Mouse (Mus musculus) MEL (cell line): ENCODE measurements at regions not wholly inside any gene's neighbourhood (a gene's known extent, or its start where the extent isn't known, plus 50 kb on each side); places are given as distances from the start of the nearest gene placed in this dataset.

ENCODE experiments used
- DNase-seq: peaks from one replicate; pipeline ENCODE4 v3.0.0; 2011; ENCODE audit warnings: low read depth, low spot score
- H3K27ac ChIP-seq: 2 replicates; pipeline ENCODE4 v1.5.1; 2012; ENCODE audit warnings: low read depth, mild to moderate bottlenecking, control low read depth, low read length, moderate library complexity; ENCODE audit not compliant: control insufficient read depth
- H3K27me3 ChIP-seq, 2 experiments: fragments of 150-350 bp in 1 of 2; sonication (generic) in 1 of 2; 2 replicates each; pipeline ENCODE4 v1.6.1; 2012; ENCODE audit warnings: low read length in 2 of 2, mild to moderate bottlenecking in 2 of 2, improper control_type of control experiment in 1 of 2, moderate library complexity in 1 of 2; ENCODE audit not compliant: insufficient read depth in 2 of 2, control insufficient read depth in 1 of 2
- H3K36me3 ChIP-seq, 2 experiments: 2 replicates each; pipeline ENCODE4 v1.6.1; 2012 to 2014; ENCODE audit warnings: low read length in 2 of 2, improper control_type of control experiment in 1 of 2, inconsistent platforms in 1 of 2, mild to moderate bottlenecking in 1 of 2; ENCODE audit not compliant: insufficient read depth in 2 of 2, control insufficient read depth in 1 of 2
- H3K4me1 ChIP-seq, 2 experiments: fragments of 150-350 bp in 1 of 2; sonication (generic) in 1 of 2; 2 replicates each; pipeline ENCODE4 v1.6.1; 2012; ENCODE audit warnings: low read length in 2 of 2, improper control_type of control experiment in 1 of 2, mild to moderate bottlenecking in 1 of 2; ENCODE audit not compliant: insufficient read depth in 2 of 2, control insufficient read depth in 1 of 2
- H3K4me3 ChIP-seq, 2 experiments: fragments of 150-350 bp in 1 of 2; sonication (generic) in 1 of 2; 2 replicates each; pipeline ENCODE4 v1.5.1; 2012; ENCODE audit warnings: low read depth in 2 of 2, low read length in 2 of 2, mild to moderate bottlenecking in 2 of 2, moderate library complexity in 2 of 2, control low read depth in 1 of 2, improper control_type of control experiment in 1 of 2; ENCODE audit not compliant: control insufficient read depth in 1 of 2, insufficient read depth in 1 of 2
- H3K79me2 ChIP-seq: 2 replicates; pipeline ENCODE4 v1.6.1; 2012; ENCODE audit warnings: mild to moderate bottlenecking, low read length, moderate library complexity; ENCODE audit not compliant: control insufficient read depth, poor library complexity, insufficient read depth
- H3K9ac ChIP-seq: 2 replicates; pipeline ENCODE4 v1.6.1; 2012; ENCODE audit warnings: low read depth, mild to moderate bottlenecking, control low read depth, low read length, moderate library complexity; ENCODE audit not compliant: control insufficient read depth, poor library complexity, severe bottlenecking
- H3K9me3 ChIP-seq: fragments of 150-350 bp; sonication (generic); replicated peaks from 2 replicates; pipeline ENCODE4 v1.6.1; 2012; ENCODE audit warnings: mild to moderate bottlenecking, low read length, improper control_type of control experiment, moderate library complexity; ENCODE audit not compliant: insufficient read depth
- BHLHE40 ChIP-seq: IDR thresholded peaks from 2 replicates; pipeline ENCODE4 v1.6.1; 2012; ENCODE audit warnings: low read depth, mild to moderate bottlenecking, inconsistent platforms, low read length, improper control_type of control experiment, borderline replicate concordance
- CTCF ChIP-seq, 3 experiments: IDR thresholded peaks in 2 of 3; conservative IDR thresholded peaks in 1 of 3; 2 replicates each; pipeline ENCODE4 v1.5.1; 2011 to 2012; ENCODE audit warnings: low read length in 3 of 3, low read depth in 2 of 3, mild to moderate bottlenecking in 2 of 3, improper control_type of control experiment in 1 of 3, inconsistent platforms in 1 of 3, mixed read lengths in 1 of 3, moderate library complexity in 1 of 3; ENCODE audit not compliant: control insufficient read depth in 1 of 3, insufficient read depth in 1 of 3, poor library complexity in 1 of 3, severe bottlenecking in 1 of 3
- E2F4 ChIP-seq: IDR thresholded peaks from 2 replicates; pipeline ENCODE4 v1.6.1; 2011; ENCODE audit warnings: low read depth, low read length, improper control_type of control experiment, borderline replicate concordance
- GABPA ChIP-seq: IDR thresholded peaks from 2 replicates; pipeline ENCODE4 v1.6.1; 2012; ENCODE audit warnings: low read depth, mild to moderate bottlenecking, inconsistent platforms, low read length, improper control_type of control experiment, moderate library complexity
- GATA1 ChIP-seq: IDR thresholded peaks from 2 replicates; pipeline ENCODE4 v1.6.1; 2011; ENCODE audit warnings: low read depth, low read length, improper control_type of control experiment
- KAT2A ChIP-seq: conservative IDR thresholded peaks from 2 replicates; pipeline ENCODE4 v1.6.1; 2012; ENCODE audit warnings: low read depth, low read length, improper control_type of control experiment, inconsistent platforms
- MAFK ChIP-seq: IDR thresholded peaks from 2 replicates; pipeline ENCODE4 v1.6.1; 2011; ENCODE audit warnings: low read depth, mild to moderate bottlenecking, low read length, improper control_type of control experiment, borderline replicate concordance
- MAX ChIP-seq: IDR thresholded peaks from 2 replicates; pipeline ENCODE4 v1.6.1; 2011; ENCODE audit warnings: low read length, improper control_type of control experiment
- MAZ ChIP-seq: IDR thresholded peaks from 2 replicates; pipeline ENCODE4 v1.6.1; 2012; ENCODE audit warnings: low read depth, mild to moderate bottlenecking, inconsistent platforms, low read length, improper control_type of control experiment
- MEF2A ChIP-seq: IDR thresholded peaks from 2 replicates; pipeline ENCODE4 v1.6.1; 2014; ENCODE audit warnings: low read depth, mild to moderate bottlenecking, inconsistent platforms, low read length, improper control_type of control experiment; ENCODE audit not compliant: poor library complexity, insufficient replicate concordance, severe bottlenecking; ENCODE audit errors: extremely low read depth
- MXI1 ChIP-seq: IDR thresholded peaks from 2 replicates; pipeline ENCODE4 v1.6.1; 2011; ENCODE audit warnings: mild to moderate bottlenecking, low read depth, low read length, improper control_type of control experiment
- MYB ChIP-seq: IDR thresholded peaks from 2 replicates; pipeline ENCODE4 v1.6.1; 2011; ENCODE audit warnings: mild to moderate bottlenecking, low read depth, low read length, improper control_type of control experiment
- MYC ChIP-seq: IDR thresholded peaks from 2 replicates; pipeline ENCODE4 v1.6.1; 2011; ENCODE audit warnings: low read depth, mild to moderate bottlenecking, low read length, improper control_type of control experiment, moderate library complexity
- NELFE ChIP-seq: IDR thresholded peaks from 2 replicates; pipeline ENCODE4 v1.6.1; 2011; ENCODE audit warnings: low read depth, low read length, improper control_type of control experiment
- NRF1 ChIP-seq: IDR thresholded peaks from 2 replicates; pipeline ENCODE4 v1.6.1; 2014; ENCODE audit warnings: low read depth, mild to moderate bottlenecking, inconsistent platforms, low read length, improper control_type of control experiment, moderate library complexity; ENCODE audit not compliant: poor library complexity, insufficient read depth, severe bottlenecking
- POLR2AphosphoS2 ChIP-seq: IDR thresholded peaks from 2 replicates; pipeline ENCODE4 v1.6.1; 2011; ENCODE audit warnings: low read length, improper control_type of control experiment
- POLR2AphosphoS5 ChIP-seq: IDR thresholded peaks from 2 replicates; pipeline ENCODE4 v1.6.1; 2012; ENCODE audit warnings: low read depth, borderline replicate concordance, mild to moderate bottlenecking, inconsistent platforms, low read length, moderate library complexity, mixed read lengths
- RAD21 ChIP-seq: IDR thresholded peaks from 2 replicates; pipeline ENCODE4 v1.6.1; 2011; ENCODE audit warnings: mild to moderate bottlenecking, low read depth, low read length, improper control_type of control experiment
- RCOR1 ChIP-seq: IDR thresholded peaks from 2 replicates; pipeline ENCODE4 v1.6.1; 2012; ENCODE audit warnings: low read depth, mild to moderate bottlenecking, inconsistent platforms, low read length, improper control_type of control experiment
- SIN3A ChIP-seq: IDR thresholded peaks from 2 replicates; pipeline ENCODE4 v1.6.1; 2012; ENCODE audit warnings: low read length, improper control_type of control experiment, inconsistent platforms
- SMC3 ChIP-seq: IDR thresholded peaks from 2 replicates; pipeline ENCODE4 v1.6.1; 2011; ENCODE audit warnings: low read depth, low read length, improper control_type of control experiment
- TCF12 ChIP-seq: IDR thresholded peaks from 2 replicates; pipeline ENCODE4 v1.6.1; 2014; ENCODE audit warnings: low read depth, mild to moderate bottlenecking, inconsistent platforms, low read length, improper control_type of control experiment, moderate library complexity
- UBTF ChIP-seq: IDR thresholded peaks from 2 replicates; pipeline ENCODE4 v1.6.1; 2012; ENCODE audit warnings: low read depth, mild to moderate bottlenecking, inconsistent platforms, low read length, improper control_type of control experiment, moderate library complexity, borderline replicate concordance; ENCODE audit not compliant: insufficient read depth
- USF1 ChIP-seq: IDR thresholded peaks from 2 replicates; pipeline ENCODE4 v1.6.1; 2014; ENCODE audit warnings: low read depth, mild to moderate bottlenecking, inconsistent platforms, low read length, improper control_type of control experiment, moderate library complexity
- ZC3H11A ChIP-seq: IDR thresholded peaks from 2 replicates; pipeline ENCODE4 v1.6.1; 2012; ENCODE audit warnings: low read depth, mild to moderate bottlenecking, inconsistent platforms, low read length, improper control_type of control experiment

- no peak for DNase-seq
- no peak overlapping the region for H3K4me3 ChIP-seq
Observed at GRCm38 (mm10) chr9:22993531-22993930, 229.3 kb upstream of the Bmper start.

DNA sequence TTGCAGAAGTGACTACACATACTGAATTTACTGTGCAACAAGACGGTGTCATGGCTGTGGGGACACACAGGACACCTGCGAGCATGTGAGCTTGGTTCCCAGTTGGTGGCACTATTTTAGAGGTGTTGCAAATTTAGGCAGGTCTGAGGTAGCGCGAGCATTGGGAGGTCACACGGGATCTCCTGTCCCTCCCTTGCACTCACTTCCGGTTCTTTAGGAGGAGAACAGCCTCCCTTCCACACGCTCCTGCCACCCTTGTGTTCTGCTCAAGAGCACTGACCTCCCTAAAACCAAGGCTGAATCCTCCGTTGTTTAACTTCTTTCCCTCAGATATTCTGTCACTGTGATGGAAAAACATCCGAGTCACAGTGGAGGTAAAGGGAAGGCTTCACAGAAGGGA is 227.3 kb upstream of the Bmper start:
- Histone ChIP-seq H3K79me2 (no peaks in the 10 kb centered on the region), H3K9me3 (no peaks in the 10 kb centered on the region), H3K27me3 (0 out of 4 replicates have a peak, but pooled peaks cover 0 to 3% of the 10 kb centered on the region in 2 experiments), H3K9ac (no peak overlapping the region), H3K36me3 (no peaks in the 10 kb centered on the region), H3K4me3 (no peak overlapping the region), H3K27ac (no peak overlapping the region), H3K4me1 (no peaks in the 10 kb centered on the region)
- TF ChIP-seq RCOR1 (no peak), MAX (no peak), MEF2A (no peak), RAD21 (no peak), POLR2AphosphoS2 (no peak), UBTF (no peak), POLR2AphosphoS5 (no peak), NELFE (no peak), TCF12 (no peak), MYC (no peak), GATA1 (no peak), USF1 (no peak), MYB (no peak), E2F4 (no peak), BHLHE40 (no peak), MAZ (no peak), MXI1 (no peak)
- no peak for DNase-seq

More at GRCm38 (mm10) chr9:22993531-22993930, 229.3 kb upstream of the Bmper start:
- H3K79me2 ChIP-seq: no peaks in the 10 kb centered on the region
- H3K9ac ChIP-seq: no peak overlapping the region
- no peaks in the 10 kb centered on the region for H3K36me3 ChIP-seq
- H3K4me1 ChIP-seq: no peaks in the 10 kb centered on the region
- no peaks in the 10 kb centered on the region for H3K9me3 ChIP-seq
- 0 out of 4 replicates have a peak, but pooled peaks cover 0 to 3% of the 10 kb centered on the region in 2 experiments for H3K27me3 ChIP-seq
- H3K27ac ChIP-seq: no peak overlapping the region
- TF ChIP-seq ZC3H11A (no peak), MYB (no peak), SIN3A (no peak), KAT2A (no peak), NRF1 (no peak), GABPA (no peak), MXI1 (no peak), MAFK (no peak), SMC3 (no peak), MAZ (no peak), CTCF (IDR thresholded peaks at IDR 0.05 in 2 of 3, conservative IDR thresholded peaks at IDR 0.05 in 1 of 3; ENCODE audit: control insufficient read depth in 1 of 3, insufficient read depth in 1 of 3, low read depth in 2 of 3, low read length in 3 of 3, poor library complexity in 1 of 3, severe bottlenecking in 1 of 3) (no peak)
